Mouse (Mus musculus) neural tube, embryonic 13.5 days (tissue): ENCODE measurements around the gene Lsm6. TPM values are rescaled to one million over a fixed set of nuclear protein-coding genes. Genes with fewer than 3 reads are reported as not detected.
"Not testable (repeated sequence)": the region's sequence is repeated elsewhere in the genome, so short reads cannot be mapped to it uniquely, and the experiment has no call there.

Source experiments
- ATAC-seq: fragments of 200-750 bp; cut with Nextera tagmentation; 2 replicates; pipeline ENCODE4 v1.8.0; 2017; ENCODE audit warnings: low read depth, mild to moderate bottlenecking, moderate TSS enrichment, moderate library complexity
- H3K27ac ChIP-seq: fragments of 300-500 bp; sonication (generic); replicated peaks from 2 replicates; pipeline ENCODE4 v1.5.1; 2015; ENCODE audit warnings: moderate library complexity, mild to moderate bottlenecking, inconsistent platforms
- H3K27me3 ChIP-seq: fragments of 300-500 bp; sonication (generic); 2 replicates; pipeline ENCODE4 v1.6.1; 2015; ENCODE audit warnings: mild to moderate bottlenecking, inconsistent platforms
- H3K36me3 ChIP-seq: fragments of 300-500 bp; sonication (generic); 2 replicates; pipeline ENCODE4 v1.6.1; 2015; ENCODE audit warnings: mild to moderate bottlenecking, inconsistent platforms
- H3K4me1 ChIP-seq: fragments of 300-500 bp; sonication (generic); replicated peaks from 2 replicates; pipeline ENCODE4 v1.6.1; 2015; ENCODE audit warnings: inconsistent platforms
- H3K4me2 ChIP-seq: fragments of 300-500 bp; sonication (generic); 2 replicates; pipeline ENCODE4 v1.6.1; 2015; ENCODE audit warnings: inconsistent platforms, mild to moderate bottlenecking, moderate library complexity
- H3K4me3 ChIP-seq: fragments of 300-500 bp; sonication (generic); 2 replicates; pipeline ENCODE4 v1.5.1; 2015; ENCODE audit warnings: mild to moderate bottlenecking, inconsistent platforms
- H3K9ac ChIP-seq: fragments of 300-500 bp; sonication (generic); 2 replicates; pipeline ENCODE4 v1.6.1; 2015; ENCODE audit warnings: moderate library complexity, mild to moderate bottlenecking, inconsistent platforms
- H3K9me3 ChIP-seq: fragments of 300-500 bp; sonication (generic); 2 replicates; pipeline ENCODE4 v1.6.1; 2016; ENCODE audit warnings: inconsistent platforms
- whole genome bisulfite sequencing: fragments of 180-500 bp; shearing (Covaris S2); methylation state at CpG from one replicate; pipeline ENCODE4 v1.1.7; 2015; 5-methylcytosine and 5-hydroxymethylcytosine counted together
- polyA plus RNA-seq: library from polyadenylated mRNA; unstranded; fragments of >200 nt; fragmentation: Nextera tagmentation; extraction: Ambion mirVana; gene quantifications from 2 replicates; pipeline ENCODE4 v1.2.1, GENCODE M21; 2015

Lsm6 gene
- polyA plus RNA-seq, 1 experiment from 2014 or later, result 170 TPM

GRCm38 (mm10) chr8:78824515-78824914, 3.6 kb upstream of the Lsm6 start:
- Histone ChIP-seq H3K4me2 (no peak overlapping the region), H3K9ac (no peak overlapping the region), H3K27me3 (no peaks in the 10 kb centered on the region), H3K36me3 (no peaks in the 10 kb centered on the region), H3K27ac (no peak overlapping the region), H3K4me3 (no peak overlapping the region), H3K9me3 (no peaks in the 10 kb centered on the region), H3K4me1 (peaks cover 15% of the 10 kb centered on the region)
- 87% methylated on average over 4 of the region's 4 CpGs for WGBS
- ATAC-seq, result no peak

- peak; percentile 3; the same call in 1 of the 2 replicates for ATAC-seq
- peak overlapping the region; percentile 92; the same call in 1 of the 2 replicates for H3K27ac ChIP-seq
- H3K4me1 ChIP-seq, result peaks cover 20% of the 10 kb centered on the region
- H3K4me2 ChIP-seq, result peak overlapping the region; percentile 63
- 30% methylated on average over 3 of the region's 3 CpGs for WGBS
- not testable (repeated sequence) for H3K9me3 ChIP-seq, H3K36me3 ChIP-seq, H3K27me3 ChIP-seq
- peak overlapping the region; percentile 54 for H3K4me3 ChIP-seq
- H3K9ac ChIP-seq, result peak overlapping the region; percentile 77
Measured at GRCm38 (mm10) chr8:78819973-78820372, 967 bp downstream of the Lsm6 start.

GRCm38 (mm10) chr8:78814743-78815142, 6.2 kb downstream of the Lsm6 start:
- H3K4me3 ChIP-seq, result no peak overlapping the region
- no peak overlapping the region for H3K9ac ChIP-seq
- peaks cover 23% of the 10 kb centered on the region for H3K36me3 ChIP-seq
- ATAC-seq, result no peak
- no peaks in the 10 kb centered on the region for H3K27me3 ChIP-seq
- H3K27ac ChIP-seq, result no peak overlapping the region
- WGBS, result 97% methylated on average over 2 of the region's 2 CpGs
- peaks cover 30% of the 10 kb centered on the region for H3K4me1 ChIP-seq
- no peak overlapping the region for H3K4me2 ChIP-seq
- no peaks in the 10 kb centered on the region for H3K9me3 ChIP-seq

- no peak for ATAC-seq
- WGBS, result 85% methylated on average over 9 of the region's 9 CpGs
- Histone ChIP-seq H3K4me1 (peaks cover 17% of the 10 kb centered on the region), H3K27me3 (no peaks in the 10 kb centered on the region), H3K9me3 (no peaks in the 10 kb centered on the region), H3K27ac (no peak overlapping the region), H3K36me3 (peaks cover 40% of the 10 kb centered on the region), H3K9ac (no peak overlapping the region), H3K4me2 (no peak overlapping the region), H3K4me3 (no peak overlapping the region)
Measured at GRCm38 (mm10) chr8:78813021-78813420, 7.9 kb downstream of the Lsm6 start.

GRCm38 (mm10) chr8:78812446-78812845, 8.5 kb downstream of the Lsm6 start:
- WGBS, result 85% methylated on average over 9 of the region's 9 CpGs
- H3K27me3 ChIP-seq, result no peaks in the 10 kb centered on the region
- ATAC-seq, result no peak

GRCm38 (mm10) chr8:78811748-78812147, 9.2 kb downstream of the Lsm6 start:
- H3K9ac ChIP-seq, result no peak overlapping the region
- peaks cover 53% of the 10 kb centered on the region for H3K36me3 ChIP-seq
- peaks cover 17% of the 10 kb centered on the region for H3K4me1 ChIP-seq
- H3K9me3 ChIP-seq, result no peaks in the 10 kb centered on the region
- WGBS, result 96% methylated on average over 7 of the region's 7 CpGs
- H3K4me2 ChIP-seq, result no peak overlapping the region
- H3K27ac ChIP-seq, result no peak overlapping the region
- H3K27me3 ChIP-seq, result no peaks in the 10 kb centered on the region
- ATAC-seq, result no peak
- no peak overlapping the region for H3K4me3 ChIP-seq

More at GRCm38 (mm10) chr8:78812446-78812845, 8.5 kb downstream of the Lsm6 start:
- H3K9ac ChIP-seq, result no peak overlapping the region
- no peak overlapping the region for H3K4me2 ChIP-seq
- no peak overlapping the region for H3K27ac ChIP-seq
- H3K36me3 ChIP-seq, result peaks cover 46% of the 10 kb centered on the region
- H3K4me3 ChIP-seq, result no peak overlapping the region
- no peaks in the 10 kb centered on the region for H3K9me3 ChIP-seq
- peaks cover 17% of the 10 kb centered on the region for H3K4me1 ChIP-seq

- H3K4me2 ChIP-seq, result no peak overlapping the region
- no peak; the same call in 1 of the 2 replicates for ATAC-seq
- 0 out of 2 replicates have a peak overlapping the region, but pooled peaks have one; percentile 2 for H3K27ac ChIP-seq
- H3K9ac ChIP-seq, result no peak overlapping the region
- no peaks in the 10 kb centered on the region for H3K27me3 ChIP-seq
- no peak overlapping the region for H3K4me3 ChIP-seq
- peaks cover 68% of the 10 kb centered on the region for H3K36me3 ChIP-seq
- H3K4me1 ChIP-seq, result peaks cover 17% of the 10 kb centered on the region
- H3K9me3 ChIP-seq, result no peaks in the 10 kb centered on the region
- WGBS, result 54% methylated on average over 9 of the region's 9 CpGs
Measured at GRCm38 (mm10) chr8:78810207-78810675, 10.7 kb downstream of the Lsm6 start.

- Histone ChIP-seq H3K4me3 (no peak overlapping the region), H3K4me2 (no peak overlapping the region), H3K9ac (no peak overlapping the region), H3K27me3 (no peaks in the 10 kb centered on the region), H3K36me3 (peaks cover 74% of the 10 kb centered on the region), H3K27ac (0 out of 2 replicates have a peak overlapping the region, but pooled peaks have one; percentile 23), H3K9me3 (no peaks in the 10 kb centered on the region), H3K4me1 (peaks cover 17% of the 10 kb centered on the region)
- ATAC-seq, result no peak
- 64% methylated on average over 14 of the region's 14 CpGs for WGBS
Measured at GRCm38 (mm10) chr8:78809454-78810206, 11.3 kb downstream of the Lsm6 start.

- no peak for ATAC-seq
- H3K36me3 ChIP-seq, result peaks cover 80% of the 10 kb centered on the region
Measured at GRCm38 (mm10) chr8:78808888-78809287, 12.1 kb downstream of the Lsm6 start.

GRCm38 (mm10) chr8:78808439-78808838, 12.5 kb downstream of the Lsm6 start:
- WGBS, result 92% methylated on average over 5 of the region's 5 CpGs
- Histone ChIP-seq H3K4me3 (no peak overlapping the region), H3K4me1 (peaks cover 17% of the 10 kb centered on the region), H3K36me3 (peaks cover 83% of the 10 kb centered on the region), H3K9ac (no peak overlapping the region), H3K9me3 (no peaks in the 10 kb centered on the region), H3K27ac (no peak overlapping the region), H3K4me2 (no peak overlapping the region), H3K27me3 (no peaks in the 10 kb centered on the region)
- ATAC-seq, result no peak

More at GRCm38 (mm10) chr8:78808888-78809287, 12.1 kb downstream of the Lsm6 start:
- H3K4me2 ChIP-seq, result no peak overlapping the region
- no peaks in the 10 kb centered on the region for H3K9me3 ChIP-seq
- no peak overlapping the region for H3K27ac ChIP-seq
- H3K4me1 ChIP-seq, result peaks cover 17% of the 10 kb centered on the region
- no peaks in the 10 kb centered on the region for H3K27me3 ChIP-seq
- WGBS, result 93% methylated on average over 2 of the region's 2 CpGs
- H3K9ac ChIP-seq, result no peak overlapping the region
- H3K4me3 ChIP-seq, result no peak overlapping the region

GRCm38 (mm10) chr8:78807283-78807682, 13.7 kb downstream of the Lsm6 start:
- no peak overlapping the region for H3K9ac ChIP-seq
- H3K27me3 ChIP-seq, result no peaks in the 10 kb centered on the region
- peaks cover 89% of the 10 kb centered on the region for H3K36me3 ChIP-seq
- H3K4me2 ChIP-seq, result no peak overlapping the region
- WGBS, result 88% methylated on average over 9 of the region's 9 CpGs
- peaks cover 17% of the 10 kb centered on the region for H3K4me1 ChIP-seq
- no peak overlapping the region for H3K27ac ChIP-seq
- H3K9me3 ChIP-seq, result no peaks in the 10 kb centered on the region
- ATAC-seq, result no peak
- H3K4me3 ChIP-seq, result no peak overlapping the region

GRCm38 (mm10) chr8:78806006-78806405, 14.9 kb downstream of the Lsm6 start:
- peaks cover 85% of the 10 kb centered on the region for H3K36me3 ChIP-seq
- no peak overlapping the region for H3K4me3 ChIP-seq
- H3K9me3 ChIP-seq, result no peaks in the 10 kb centered on the region
- H3K9ac ChIP-seq, result no peak overlapping the region
- H3K27ac ChIP-seq, result no peak overlapping the region
- no peak overlapping the region for H3K4me2 ChIP-seq
- peaks cover 10% of the 10 kb centered on the region for H3K4me1 ChIP-seq
- H3K27me3 ChIP-seq, result no peaks in the 10 kb centered on the region
- no peak for ATAC-seq
- WGBS, result 92% methylated on average over 5 of the region's 5 CpGs
